Mouse (Mus musculus) Muller cell, postnatal 12 days (primary cell): ENCODE measurements around the gene Nhsl1.

Experiments
- DNase-seq: peaks from one replicate; pipeline ENCODE4 v3.0.0-alpha.2; 2015; ENCODE audit errors: inconsistent ontology term

Gene Nhsl1

DNA sequence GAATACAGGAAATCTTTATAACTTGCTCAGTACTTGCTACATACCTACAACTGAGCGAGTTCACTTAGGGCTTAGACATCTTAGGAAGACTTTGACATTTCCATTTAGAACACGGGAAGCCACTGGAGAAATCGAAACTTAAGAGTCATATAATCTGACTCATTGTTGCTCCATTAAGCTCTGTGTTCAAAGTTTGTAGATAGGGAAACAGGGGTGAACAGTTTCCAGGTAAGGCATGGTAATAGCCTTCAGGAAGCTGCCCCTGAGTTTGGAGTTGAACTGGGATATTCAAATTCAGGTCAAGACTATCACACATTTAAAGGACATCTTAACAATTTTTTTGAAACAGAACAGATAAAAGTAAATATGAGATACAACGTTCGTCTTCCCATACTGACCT lies 165.9 kb downstream of the Nhsl1 start:
- DNase-seq: no peak

GRCm38 (mm10) chr10:18488239-18488803 lies 169.5 kb downstream of the Nhsl1 start:
- no peak for DNase-seq

GRCm38 (mm10) chr10:18489936-18490335 lies 171.2 kb downstream of the Nhsl1 start:
- DNase-seq: no peak

DNA sequence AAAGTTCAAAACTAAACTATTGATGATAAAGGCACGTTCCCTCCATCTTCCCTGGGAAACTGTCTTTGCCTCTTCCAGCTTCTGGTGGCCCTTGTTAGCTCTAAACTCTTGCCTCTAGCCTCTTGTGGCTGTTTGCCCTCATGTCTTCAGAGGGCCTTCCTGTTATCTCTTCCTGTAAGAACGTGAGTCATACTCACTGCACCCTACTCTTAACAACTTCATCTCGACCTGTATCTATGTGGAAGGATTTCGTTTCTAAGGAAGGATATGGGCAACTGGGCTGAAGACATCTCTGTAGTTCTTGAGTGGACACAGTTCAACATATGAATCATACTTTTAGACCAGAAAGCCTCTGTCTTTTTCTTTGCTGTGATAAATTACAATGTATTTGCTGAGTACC lies 173.2 kb downstream of the Nhsl1 start:
- DNase-seq: no peak

DNA sequence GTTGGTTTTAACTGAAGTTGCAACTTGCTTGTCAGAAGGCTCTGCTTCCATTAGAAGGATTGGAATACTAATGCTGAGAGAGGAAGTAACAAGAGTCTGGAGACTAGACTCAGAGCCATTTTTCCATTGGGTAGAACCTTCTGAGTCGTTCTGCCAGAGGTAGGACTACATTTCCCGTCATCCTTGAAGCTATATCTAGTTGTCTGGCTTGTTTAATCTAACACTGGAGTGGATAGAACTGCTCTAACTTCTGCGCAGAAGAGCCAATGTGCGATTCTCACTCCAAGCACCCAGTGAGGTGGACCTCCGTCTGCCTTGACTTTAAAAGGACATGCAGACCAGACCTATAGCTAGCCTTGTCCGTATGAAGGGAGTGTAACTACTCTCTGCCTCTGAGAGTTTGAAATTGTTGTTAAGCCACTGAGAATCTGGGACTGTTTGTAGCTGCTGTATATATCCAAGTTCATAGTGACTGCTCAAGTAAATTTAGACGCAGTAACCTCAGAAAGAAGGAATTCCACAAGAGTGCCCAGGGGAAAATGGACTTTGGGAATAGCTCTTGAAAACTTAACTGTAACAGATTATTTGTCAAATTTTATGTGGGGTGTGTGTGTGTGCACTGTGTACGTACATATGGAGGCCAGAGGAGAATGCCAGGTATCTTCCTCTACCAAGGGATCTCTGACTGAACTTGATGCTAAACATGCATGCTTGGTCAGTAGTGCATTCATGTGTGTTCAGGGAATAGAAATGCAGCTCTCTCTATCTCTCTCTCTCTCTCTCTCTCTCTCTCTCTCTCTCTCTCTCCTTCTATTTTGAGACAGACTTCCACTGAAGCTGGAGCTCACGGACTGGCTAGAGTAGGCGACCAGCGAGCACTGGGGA lies 174.5 kb downstream of the Nhsl1 start:
- DNase-seq: no peak

DNA sequence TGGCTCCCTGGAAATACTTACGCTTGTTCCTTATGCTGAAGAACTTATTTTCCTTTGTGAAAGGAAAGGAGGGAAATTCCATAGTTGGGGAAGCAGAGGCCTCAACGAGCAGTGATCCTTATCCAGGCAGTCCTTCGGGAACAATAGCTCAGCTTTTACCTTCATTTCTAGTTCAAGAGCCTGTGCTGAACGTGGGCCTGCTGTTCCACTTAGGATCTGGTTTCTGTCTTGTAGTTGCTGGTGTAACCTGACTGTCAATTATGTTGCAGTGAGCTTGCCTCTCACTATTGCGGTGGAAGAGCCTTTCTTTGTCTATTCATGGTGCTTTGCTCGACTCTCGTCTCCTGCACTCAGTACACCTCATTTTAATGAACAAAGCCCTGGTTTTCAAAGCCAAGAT lies 175.5 kb downstream of the Nhsl1 start:
- DNase-seq: no peak

DNA sequence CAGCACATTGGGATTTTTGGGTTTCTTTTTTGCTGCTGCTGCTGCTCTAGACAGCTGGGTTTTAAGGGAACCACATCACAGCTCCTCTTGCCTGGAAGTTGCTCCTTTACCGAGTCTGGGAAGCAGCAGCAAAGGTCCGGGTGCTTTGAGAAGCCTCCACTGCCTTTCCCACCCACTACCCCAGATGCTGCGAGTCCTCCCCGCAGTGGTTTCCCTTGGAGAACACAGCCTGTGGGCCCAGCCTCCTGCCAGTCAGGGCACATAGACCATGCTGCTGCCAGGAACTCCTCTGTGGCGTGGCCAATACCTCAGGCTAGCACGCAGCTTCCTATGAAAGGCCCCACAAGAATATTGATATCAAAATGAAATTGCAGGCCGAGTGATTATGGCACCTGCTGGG lies 178.3 kb downstream of the Nhsl1 start:
- no peak for DNase-seq

GRCm38 (mm10) chr10:18501997-18502396 lies 183.2 kb downstream of the Nhsl1 start:
- no peak for DNase-seq

- DNase-seq: no peak
These were observed 186.9 kb downstream of the Nhsl1 start for GRCm38 (mm10) chr10:18505690-18506089.

- peak; percentile 88 for DNase-seq
These were observed 187.7 kb downstream of the Nhsl1 start for GRCm38 (mm10) chr10:18506501-18506946.

GRCm38 (mm10) chr10:18507869-18508473 lies 189.2 kb downstream of the Nhsl1 start:
- DNase-seq: peak; percentile 34

GRCm38 (mm10) chr10:18508586-18508985 lies 189.8 kb downstream of the Nhsl1 start:
- DNase-seq: peak; percentile 79

DNA sequence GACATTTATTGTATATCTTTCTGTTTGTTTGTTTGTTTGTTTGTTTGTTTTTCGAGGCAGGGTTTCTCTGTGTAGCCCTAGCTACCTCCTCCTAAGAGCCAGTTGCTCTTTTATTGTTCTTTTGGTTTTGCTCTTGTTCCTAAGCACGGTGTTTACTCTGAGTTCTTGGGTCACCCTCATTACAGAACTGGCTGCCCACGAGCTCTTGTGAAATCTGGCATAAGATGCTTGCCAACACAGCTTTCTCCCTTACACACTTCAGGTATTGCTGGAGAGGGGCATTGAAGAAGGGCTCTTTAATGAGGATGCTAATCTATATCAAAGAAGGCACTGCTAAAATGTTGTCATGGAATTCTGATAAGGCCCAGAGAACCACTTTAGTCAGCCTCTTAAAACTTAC lies 191.9 kb downstream of the Nhsl1 start:
- DNase-seq: no peak

DNA sequence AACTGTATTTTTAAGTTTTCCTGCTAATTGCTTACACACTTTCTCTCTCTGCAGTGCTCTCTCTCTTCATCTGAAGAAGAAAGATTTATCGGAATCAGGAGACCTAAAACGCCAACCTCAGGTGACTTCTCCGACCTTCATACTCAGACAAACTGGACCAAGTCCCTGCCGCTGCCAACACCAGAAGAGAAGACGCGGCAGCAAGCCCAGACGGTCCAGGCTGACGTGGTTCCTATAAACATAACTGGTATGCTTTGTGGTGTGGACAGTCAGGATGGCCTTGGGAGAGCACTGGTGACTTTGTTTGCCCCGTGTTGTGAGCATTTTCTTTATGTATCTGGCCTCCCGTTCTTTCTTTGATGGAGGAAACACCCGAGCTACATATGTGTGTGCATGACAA lies 192.7 kb downstream of the Nhsl1 start:
- no peak for DNase-seq

DNA sequence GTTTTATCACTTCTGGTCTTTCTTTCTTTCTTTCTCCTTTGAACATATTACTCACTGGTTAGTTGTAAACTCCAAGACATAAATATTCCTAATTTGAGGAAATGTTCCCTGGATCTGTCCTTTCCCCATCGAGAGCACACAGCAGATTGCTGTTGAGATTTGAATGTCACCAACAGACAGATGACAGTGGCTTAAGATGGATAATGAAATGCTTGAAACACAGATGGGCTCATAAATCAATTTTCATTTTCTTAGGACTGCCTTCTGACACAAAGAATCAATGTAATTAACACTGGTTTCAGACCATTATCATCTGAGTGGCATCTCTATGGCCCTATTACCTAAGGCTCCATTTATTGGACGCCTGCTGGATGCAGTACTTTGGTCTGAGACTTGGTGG lies 203.8 kb downstream of the Nhsl1 start:
- no peak for DNase-seq

- DNase-seq: no peak
These were observed 206.5 kb downstream of the Nhsl1 start for GRCm38 (mm10) chr10:18525311-18525710.

GRCm38 (mm10) chr10:18525726-18526125 lies 206.9 kb downstream of the Nhsl1 start:
- no peak for DNase-seq

DNA sequence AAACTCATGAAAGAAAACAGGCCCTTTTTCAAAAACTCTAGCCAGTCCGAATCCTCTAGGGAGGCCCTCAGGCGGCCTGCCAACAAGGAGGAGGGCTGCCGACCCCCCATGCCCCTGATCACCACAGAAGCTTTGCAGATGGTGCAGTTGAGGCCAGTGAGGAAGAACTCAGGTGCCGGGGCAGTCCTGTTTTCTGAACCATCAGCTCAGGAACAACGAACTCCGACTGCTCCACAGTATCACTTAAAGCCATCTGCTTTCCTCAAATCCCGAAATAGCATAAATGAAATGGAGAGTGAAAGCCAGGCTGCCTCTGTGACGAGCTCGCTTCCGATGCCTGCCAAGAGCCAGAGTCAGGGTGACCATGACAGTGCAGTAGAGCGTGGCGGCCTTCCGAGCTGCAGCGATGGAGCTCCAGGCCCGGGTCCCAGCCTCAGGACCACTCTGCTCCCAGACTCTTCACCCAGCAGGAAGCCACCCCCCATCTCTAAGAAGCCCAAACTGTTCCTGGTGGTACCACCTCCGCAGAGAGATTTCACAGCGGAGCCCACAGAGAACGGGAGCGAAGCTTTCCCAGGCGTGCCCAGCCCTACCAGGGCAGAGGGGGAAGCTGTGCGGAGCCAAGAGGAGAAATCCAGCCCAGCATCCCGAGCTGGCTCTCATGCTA lies 207.5 kb downstream of the Nhsl1 start:
- no peak for DNase-seq

- no peak for DNase-seq
These were observed 208.3 kb downstream of the Nhsl1 start for GRCm38 (mm10) chr10:18526851-18527675.

DNA sequence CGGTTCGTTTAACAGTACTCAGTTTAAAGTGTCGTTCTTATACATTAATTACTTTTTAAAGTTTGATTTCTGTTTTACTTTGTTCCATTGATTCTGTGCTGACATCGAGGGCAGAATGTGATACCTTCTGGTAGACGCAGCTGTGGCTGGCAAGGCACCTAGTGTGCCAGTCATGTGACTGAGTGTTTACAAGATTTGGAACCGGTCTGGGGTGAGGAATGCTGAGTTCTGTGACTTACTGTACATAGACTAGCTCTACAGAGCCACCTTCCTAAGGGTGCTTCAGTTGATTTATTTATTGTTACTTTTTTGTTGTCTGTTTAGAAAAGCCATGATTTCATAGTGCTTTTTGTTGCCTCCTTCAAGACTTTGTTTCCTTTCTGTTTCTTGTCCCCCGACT lies 209.0 kb downstream of the Nhsl1 start:
- no peak for DNase-seq

DNA sequence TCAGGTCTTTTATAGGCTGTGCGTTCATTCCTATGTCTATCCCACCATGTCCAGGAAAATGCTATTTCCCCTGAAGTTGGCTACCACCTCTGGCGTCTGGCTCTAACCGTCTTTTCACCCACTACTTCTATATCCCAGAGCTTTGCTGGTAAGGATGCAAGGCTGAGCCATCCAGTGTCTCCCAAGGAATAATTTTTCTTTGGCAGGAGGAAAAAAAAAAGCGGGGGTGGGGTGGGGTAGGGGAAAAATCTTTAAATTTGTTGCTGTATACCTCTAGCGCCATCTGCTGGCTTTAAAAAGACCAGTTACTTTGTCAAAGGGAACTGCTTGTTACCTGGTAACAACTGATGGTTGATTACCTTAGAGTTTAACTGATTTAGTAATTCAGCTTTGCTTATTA lies 209.7 kb downstream of the Nhsl1 start:
- peak; percentile 28 for DNase-seq
